Mouse (Mus musculus) embryonic fibroblast, embryonic 13.5 days (primary cell): ENCODE data around the gene Il3.

Experiments
- CTCF ChIP-seq: IDR thresholded peaks from 2 replicates; pipeline ENCODE4 v1.5.1; 2011; ENCODE audit warnings: mild to moderate bottlenecking, control low read depth, low read length, moderate library complexity, borderline replicate concordance; ENCODE audit not compliant: insufficient read depth
- POLR2A ChIP-seq: IDR thresholded peaks from 2 replicates; pipeline ENCODE4 v1.6.1; 2011; ENCODE audit warnings: low read depth, mild to moderate bottlenecking, control low read depth, low read length, moderate library complexity

DNA sequence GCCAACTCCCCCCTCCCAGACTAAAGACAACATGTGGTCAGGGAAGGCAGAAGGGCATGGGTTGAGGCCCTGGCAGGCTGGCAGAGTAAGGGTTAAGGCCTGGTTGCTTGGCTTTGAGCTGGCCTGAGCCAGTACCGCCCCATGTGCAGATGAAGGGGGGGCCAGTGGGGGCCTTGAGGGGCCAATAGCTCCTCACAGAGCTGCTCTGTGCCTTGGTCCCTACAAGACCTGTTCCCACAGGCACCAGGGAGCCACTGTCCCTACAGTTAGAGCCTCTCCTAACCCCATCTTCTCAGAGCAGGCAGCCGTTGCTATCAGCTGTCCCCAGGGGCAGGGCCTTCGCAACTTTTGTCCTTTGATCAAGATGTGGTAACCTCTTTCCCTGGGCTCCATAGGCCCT lies 47.7 kb upstream of the Il3 start:
- TF ChIP-seq CTCF (no peak), POLR2A (no peak)
